Mouse (Mus musculus): Measurements from ENCODE around the gene Thap2. TPM values are rescaled to one million over a fixed set of nuclear protein-coding genes. Genes with fewer than 3 reads are reported as not detected.
A peak's percentile ranks its signal among the peaks of the same experiment; 100 is the strongest.

Gene Thap2
- total and polyA plus RNA-seq, 2 experiments from 2014 or later = 13.8 to 21.6 TPM

DNA sequence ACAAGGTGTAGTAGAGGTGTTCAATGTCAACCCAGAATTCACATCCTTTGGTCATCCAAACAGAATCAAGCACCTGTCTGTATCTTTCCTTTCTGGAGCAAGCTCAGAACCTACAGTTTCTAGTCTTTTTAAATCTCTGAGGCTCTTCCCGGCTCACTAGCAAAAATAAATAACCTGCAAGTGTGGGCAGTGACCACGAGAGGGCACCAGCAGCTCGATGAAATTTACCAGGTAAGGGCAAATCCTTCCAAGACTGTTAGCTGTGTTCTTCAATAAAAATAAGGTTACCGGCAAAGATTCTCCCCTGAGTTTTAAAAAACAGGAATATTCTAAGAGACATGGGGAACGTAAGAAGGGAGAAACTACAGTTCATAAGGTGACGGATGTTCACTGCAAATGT, 60.9 kb downstream of the Thap2 start:
- Histone ChIP-seq H3K36me3 (ENCODE audit: insufficient read depth) (no peaks in the 10 kb centered on the region), H3K9me3 (ENCODE audit: low read length) (no peaks in the 10 kb centered on the region), H3K9ac (no peak overlapping the region), H3K27me3 (ENCODE audit: insufficient read depth, low read length) (no peaks in the 10 kb centered on the region), H3K27ac (ENCODE audit: low read depth, low read length) (no peak overlapping the region), H3K4me2 (ENCODE audit: low read depth) (no peak overlapping the region), H3K4me3 (ENCODE audit: low read depth, low read length) (no peak overlapping the region), H3K4me1 (ENCODE audit: insufficient read depth) (no peaks in the 10 kb centered on the region)
- ATAC-seq = peak; percentile 40; the same call in 1 of the 2 replicates
- 9% methylated on average over 6 of the region's 6 CpGs for WGBS
- TF ChIP-seq CTCF (IDR thresholded peaks at IDR 0.05; ENCODE audit: low read depth) = peak; percentile 79
- DNase-seq = peak; percentile 88

DNA sequence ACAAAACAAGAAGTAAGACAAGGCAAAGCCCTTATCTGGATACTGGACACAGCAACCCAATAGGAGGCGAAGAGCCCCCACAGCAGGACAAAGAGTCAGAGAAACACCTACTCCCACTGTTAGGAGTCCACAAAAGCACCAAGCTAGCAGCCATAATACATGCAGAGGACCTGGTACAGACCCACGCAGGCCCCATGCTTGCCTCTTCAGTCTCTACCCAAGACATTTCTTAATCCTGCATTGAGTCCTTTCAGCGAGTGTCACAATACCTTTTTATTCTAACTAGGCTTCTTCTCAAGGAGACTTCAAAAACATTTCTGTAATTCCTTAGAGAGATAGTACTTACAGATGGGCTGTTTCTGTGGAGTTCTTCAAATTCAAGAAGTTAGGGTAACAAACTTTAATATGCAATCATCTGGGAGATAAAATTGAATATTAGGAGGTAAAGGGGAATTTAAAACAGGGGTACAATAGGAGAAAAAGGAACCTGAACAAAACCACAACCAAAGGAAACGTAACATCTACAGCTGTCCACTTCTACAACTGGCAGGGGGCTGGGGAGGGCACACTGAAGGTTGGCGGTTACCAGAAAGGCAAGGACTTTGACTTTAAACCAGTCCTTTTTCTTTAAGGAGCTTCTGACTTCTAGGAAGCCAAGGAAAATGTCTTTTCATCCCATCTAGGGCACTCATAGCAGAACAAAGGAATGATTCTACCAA, 62.8 kb downstream of the Thap2 start:
- WGBS = 69% methylated on average over 5 of the region's 5 CpGs
- no peak for TF ChIP-seq CTCF (IDR thresholded peaks at IDR 0.05; ENCODE audit: low read depth)
- H3K9me3 ChIP-seq (ENCODE audit: low read length) = no peaks in the 10 kb centered on the region
- DNase-seq (no peak), ATAC-seq (no peak)
- H3K9ac ChIP-seq = no peak overlapping the region
- H3K36me3 ChIP-seq (ENCODE audit: insufficient read depth) = no peaks in the 10 kb centered on the region
- no peak overlapping the region for H3K4me2 ChIP-seq (ENCODE audit: low read depth)
- no peaks in the 10 kb centered on the region for H3K27me3 ChIP-seq (ENCODE audit: insufficient read depth, low read length)
- no peak overlapping the region for H3K27ac ChIP-seq (ENCODE audit: low read depth, low read length)
- no peak overlapping the region for H3K4me3 ChIP-seq (ENCODE audit: low read depth, low read length)
- no peaks in the 10 kb centered on the region for H3K4me1 ChIP-seq (ENCODE audit: insufficient read depth)

Other genes starting within 250 kb of the Thap2 start
- 0.10 and 0.46 TPM in 2 replicates for gene Tph2, start 199.4 kb downstream of the Thap2 start, total RNA-seq (2014; rRNA removed)
- 0.78 and 1.0 TPM in 2 replicates for gene Tph2, start 199.4 kb downstream of the Thap2 start, polyA plus RNA-seq (2015; fragmentation: Nextera tagmentation; extraction: Ambion mirVana)
- 8.5 and 10.3 TPM in 2 replicates for gene Tbc1d15, start 133.0 kb downstream of the Thap2 start, total RNA-seq (2014; rRNA removed)
- gene Tbc1d15, start 133.0 kb downstream of the Thap2 start, polyA plus RNA-seq (2015; fragmentation: Nextera tagmentation; extraction: Ambion mirVana) = 24.7 and 31.3 TPM in 2 replicates
- 31.2 and 34.7 TPM in 2 replicates for gene Rab21, start 68.8 kb downstream of the Thap2 start, total RNA-seq (2014; rRNA removed)
- gene Rab21, start 68.8 kb downstream of the Thap2 start, polyA plus RNA-seq (2015; fragmentation: Nextera tagmentation; extraction: Ambion mirVana) = 10.7 and 14.8 TPM in 2 replicates
- gene Tmem19, start 21.9 kb downstream of the Thap2 start, total RNA-seq (2014; rRNA removed) = 30.5 and 36.0 TPM in 2 replicates
- gene Tmem19, start 21.9 kb downstream of the Thap2 start, polyA plus RNA-seq (2015; fragmentation: Nextera tagmentation; extraction: Ambion mirVana) = 29.1 and 38.8 TPM in 2 replicates
- gene Zfc3h1, start 516 bp upstream of the Thap2 start, total RNA-seq (2014; rRNA removed) = 36.2 and 46.2 TPM in 2 replicates
- gene Zfc3h1, start 516 bp upstream of the Thap2 start, polyA plus RNA-seq (2015; fragmentation: Nextera tagmentation; extraction: Ambion mirVana) = 5.7 and 7.6 TPM in 2 replicates
- gene A930009A15Rik, start 185.5 kb upstream of the Thap2 start, total RNA-seq (2014; rRNA removed) = not detected in 2 replicates
- gene A930009A15Rik, start 185.5 kb upstream of the Thap2 start, polyA plus RNA-seq (2015; fragmentation: Nextera tagmentation; extraction: Ambion mirVana) = 0.57 and 1.1 TPM in 2 replicates
- 1.0 and 1.3 TPM in 2 replicates for gene Lgr5, start 203.3 kb upstream of the Thap2 start, total RNA-seq (2014; rRNA removed)
- gene Lgr5, start 203.3 kb upstream of the Thap2 start, polyA plus RNA-seq (2015; fragmentation: Nextera tagmentation; extraction: Ambion mirVana) = 0.91 and 1.1 TPM in 2 replicates